15 mouse cellular contexts compared by ENCODE assay signal in the genomic region with DNA sequence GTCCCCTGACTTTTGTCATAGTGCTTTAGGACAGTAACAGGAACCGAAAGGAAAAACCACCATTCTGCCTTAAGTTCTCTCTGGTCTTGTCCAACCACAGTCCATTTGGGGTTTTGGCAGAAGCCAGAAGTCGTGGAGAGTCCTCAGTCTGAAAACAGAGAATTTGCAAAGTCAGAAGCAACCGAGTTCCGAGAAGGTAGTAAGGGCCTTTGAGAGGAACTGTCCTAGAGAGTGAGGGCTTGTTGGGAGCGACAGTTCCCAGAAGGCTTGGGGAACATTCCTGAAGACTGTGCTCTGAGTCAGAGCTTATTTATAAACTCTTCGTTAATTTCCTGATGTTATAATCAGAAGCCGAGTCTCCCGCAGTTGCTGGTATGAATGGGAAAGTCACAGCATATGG.
A peak's percentile ranks its signal among the peaks of the same experiment; 100 is the strongest.
DNase-seq lines count a peak whose midpoint lies in the region; TF ChIP-seq lines count a peak whose summit lies in the region.
"Had no signal": no experiment of that assay in that cellular context is flagged by ENCODE, and none has a peak within 500 bp of the region (broad histone marks: within the 10 kb centered on the region; RNA-seq: fewer than 3 reads in every experiment).

No protein-coding gene starts in this region.

- no peaks in the 10 kb centered on the region for H3K36me3 ChIP-seq in liver, adult 2 months (ENCODE audit: control insufficient read depth, insufficient read depth, low read length)
- no peaks in the 10 kb centered on the region for H3K36me3 ChIP-seq in small intestine, adult 2 months (ENCODE audit: control insufficient read depth, insufficient read depth, low read length)
- no peaks in the 10 kb centered on the region for H3K36me3 ChIP-seq in hindbrain, embryonic 10.5 days

- H3K9ac ChIP-seq in liver, adult 2 months (ENCODE audit: low read depth, low read length) = no peak overlapping the region
- H3K9ac ChIP-seq: lung, embryonic 14.5 days had no signal

- DNase-seq in gastrocnemius, adult 2 months = peak; percentile 24
- no peak for DNase-seq in gastrocnemius, postnatal 4 days (ENCODE audit: low spot score in 2 of 2)
- peak; percentile 19 for DNase-seq in liver, adult 2 months (ENCODE audit: extremely low read depth, low read depth, low spot score)
- no peak for DNase-seq in liver
- peak; percentile 12 to 14 for DNase-seq in heart, adult 9 months (ENCODE audit: low spot score in 2 of 2)
- DNase-seq in hindbrain, embryonic 10.5 days (ENCODE audit: low spot score) = no peak
- DNase-seq: adrenal gland, adult 2 months; cerebellum, adult 11 months; kidney, adult 2 months; kidney, postnatal 14 days had no signal

- no peak for TF ChIP-seq CTCF in gastrocnemius, adult 2 months (IDR thresholded peaks at IDR 0.05)
- no peak for TF ChIP-seq CTCF in liver, adult 2 months (IDR thresholded peaks at IDR 0.05; ENCODE audit: low read depth, low read length)
- no peak for TF ChIP-seq CTCF in small intestine, adult 2 months (IDR thresholded peaks at IDR 0.05; ENCODE audit: extremely low read depth, insufficient read length, insufficient replicate concordance, low read depth, low read length)

- peak overlapping the region; percentile 62 for H3K27ac ChIP-seq in gastrocnemius, adult 2 months
- H3K27ac ChIP-seq in liver, adult 2 months (replicated peaks; ENCODE audit: insufficient read depth, low read depth, low read length) = no peak overlapping the region
- H3K27ac ChIP-seq in small intestine, adult 2 months (ENCODE audit: insufficient read depth, low read depth, low read length) = peak overlapping the region; percentile 10; the same call in 1 of the 2 replicates
- H3K27ac ChIP-seq in hindbrain, embryonic 10.5 days = no peak overlapping the region
- H3K27ac ChIP-seq: stomach, postnatal 0 days had no signal

- no peak for TF ChIP-seq POLR2A in liver, adult 2 months (IDR thresholded peaks at IDR 0.05; ENCODE audit: extremely low read depth, insufficient read depth, low read length)
- TF ChIP-seq POLR2A in small intestine, adult 2 months (IDR thresholded peaks at IDR 0.05; ENCODE audit: low read depth, low read length) = no peak

- intact Hi-C loops in gastrocnemius, adult 2 months (cut with DNase I) = no loop called here

- H3K4me3 ChIP-seq in gastrocnemius, adult 2 months = peak overlapping the region; percentile 33
- no peak overlapping the region for H3K4me3 ChIP-seq in liver, adult 2 months (ENCODE audit: insufficient read depth, low read depth, low read length)
- no peak overlapping the region for H3K4me3 ChIP-seq in small intestine, adult 2 months (ENCODE audit: low read depth, low read length)
- H3K4me3 ChIP-seq in hindbrain, embryonic 10.5 days = no peak overlapping the region
- H3K4me3 ChIP-seq: megakaryocyte, embryonic 14.5 days had no signal

- H3K79me2 ChIP-seq in liver, adult 2 months (ENCODE audit: control insufficient read depth, insufficient read depth, low read length) = no peaks in the 10 kb centered on the region

- no peaks in the 10 kb centered on the region for H3K4me1 ChIP-seq in liver, adult 2 months (ENCODE audit: control insufficient read depth, insufficient read depth, low read length)
- H3K4me1 ChIP-seq in small intestine, adult 2 months (ENCODE audit: control insufficient read depth, insufficient read depth, insufficient read length, low read length) = no peaks in the 10 kb centered on the region
- H3K4me1 ChIP-seq in hindbrain, embryonic 10.5 days (replicated peaks) = no peaks in the 10 kb centered on the region
- H3K4me1 ChIP-seq: megakaryocyte, embryonic 14.5 days had no signal

- 80% methylated on average over 8 of the region's 8 CpGs for WGBS in liver, adult 2 months
- WGBS in small intestine, adult 2 months = 80% methylated on average over 8 of the region's 8 CpGs
- WGBS in hindbrain, embryonic 10.5 days = 92% methylated on average over 8 of the region's 8 CpGs

- no peaks in the 10 kb centered on the region for H3K27me3 ChIP-seq in liver, adult 2 months (ENCODE audit: control insufficient read depth, insufficient read depth, low read length)
- no peaks in the 10 kb centered on the region for H3K27me3 ChIP-seq in small intestine, adult 2 months (ENCODE audit: control insufficient read depth, insufficient read depth, low read length)
- H3K27me3 ChIP-seq in hindbrain, embryonic 10.5 days (ENCODE audit: insufficient read depth, poor library complexity, severe bottlenecking) = no peaks in the 10 kb centered on the region
- H3K27me3 ChIP-seq: CH12.LX; megakaryocyte, embryonic 14.5 days had no signal

- H3K9me3 ChIP-seq in hindbrain, embryonic 10.5 days = peaks cover 5% of the 10 kb centered on the region; the same call in 1 of the 2 replicates

Comparison
In these comparisons a context has a peak if more than half of its experiments do, and no peak if none do; other contexts are left out.
1. DNase-seq: peak in gastrocnemius, adult 2 months (single experiment), liver, adult 2 months (single experiment) and heart, adult 9 months (2 of 2); none in gastrocnemius, postnatal 4 days (0 of 2), liver (single experiment) and hindbrain, embryonic 10.5 days (single experiment).
2. H3K27ac ChIP-seq: peak in gastrocnemius, adult 2 months (single experiment) and small intestine, adult 2 months (single experiment); none in liver, adult 2 months (single experiment) and hindbrain, embryonic 10.5 days (single experiment).